Mouse (Mus musculus) spleen, adult 2 months (tissue): ENCODE measurements around the gene Ptprt.

Experiments used
- CTCF ChIP-seq: fragments of 200-500 bp; IDR thresholded peaks from 2 replicates; pipeline ENCODE4 v1.5.1; 2011; ENCODE audit warnings: mild to moderate bottlenecking, inconsistent platforms; ENCODE audit not compliant: insufficient read depth, insufficient read length, insufficient replicate concordance; ENCODE audit errors: extremely low read depth
- POLR2A ChIP-seq: fragments of 200-500 bp; IDR thresholded peaks from 2 replicates; pipeline ENCODE4 v1.6.1; 2011; ENCODE audit warnings: low read depth, low read length, inconsistent platforms

DNA sequence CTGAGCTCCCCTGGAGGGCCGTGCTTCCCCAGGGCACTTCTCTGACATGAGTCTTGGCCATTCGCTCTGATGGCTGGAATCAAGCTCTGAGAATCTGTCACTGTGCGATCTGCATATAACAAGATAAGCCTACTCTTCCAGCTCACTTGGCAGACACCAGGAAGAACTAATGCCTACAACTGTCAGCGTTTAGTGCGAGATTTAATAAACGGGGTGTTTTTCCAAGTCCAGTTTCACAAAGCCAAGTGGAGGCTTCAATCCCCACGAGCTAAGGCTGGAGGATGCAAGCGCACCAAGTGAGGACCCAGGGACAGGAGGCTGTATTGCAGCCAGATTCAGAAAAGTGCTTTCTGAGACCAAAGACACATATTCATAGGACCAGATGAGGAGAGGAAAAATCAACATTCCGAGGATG is 161.4 kb downstream of the Ptprt start:
- TF ChIP-seq CTCF (no peak), POLR2A (no peak)
